Mouse (Mus musculus) MEL (cell line): Measurements from ENCODE around the gene Fabp7. TPM values are rescaled to one million over a fixed set of nuclear protein-coding genes. Genes with fewer than 3 reads are reported as not detected.

Experiments
- DNase-seq: peaks from one replicate; pipeline ENCODE4 v3.0.0; 2011; ENCODE audit warnings: low read depth, low spot score
- H3K27ac ChIP-seq: 2 replicates; pipeline ENCODE4 v1.5.1; 2012; ENCODE audit warnings: low read depth, mild to moderate bottlenecking, control low read depth, low read length, moderate library complexity; ENCODE audit not compliant: control insufficient read depth
- H3K27me3 ChIP-seq, 2 experiments: fragments of 150-350 bp in 1 of 2; sonication (generic) in 1 of 2; 2 replicates each; pipeline ENCODE4 v1.6.1; 2012; ENCODE audit warnings: low read length in 2 of 2, mild to moderate bottlenecking in 2 of 2, improper control_type of control experiment in 1 of 2, moderate library complexity in 1 of 2; ENCODE audit not compliant: insufficient read depth in 2 of 2, control insufficient read depth in 1 of 2
- H3K36me3 ChIP-seq, 2 experiments: 2 replicates each; pipeline ENCODE4 v1.6.1; 2012 to 2014; ENCODE audit warnings: low read length in 2 of 2, improper control_type of control experiment in 1 of 2, inconsistent platforms in 1 of 2, mild to moderate bottlenecking in 1 of 2; ENCODE audit not compliant: insufficient read depth in 2 of 2, control insufficient read depth in 1 of 2
- H3K4me1 ChIP-seq, 2 experiments: fragments of 150-350 bp in 1 of 2; sonication (generic) in 1 of 2; 2 replicates each; pipeline ENCODE4 v1.6.1; 2012; ENCODE audit warnings: low read length in 2 of 2, improper control_type of control experiment in 1 of 2, mild to moderate bottlenecking in 1 of 2; ENCODE audit not compliant: insufficient read depth in 2 of 2, control insufficient read depth in 1 of 2
- H3K4me3 ChIP-seq, 2 experiments: fragments of 150-350 bp in 1 of 2; sonication (generic) in 1 of 2; 2 replicates each; pipeline ENCODE4 v1.5.1; 2012; ENCODE audit warnings: low read depth in 2 of 2, low read length in 2 of 2, mild to moderate bottlenecking in 2 of 2, moderate library complexity in 2 of 2, control low read depth in 1 of 2, improper control_type of control experiment in 1 of 2; ENCODE audit not compliant: control insufficient read depth in 1 of 2, insufficient read depth in 1 of 2
- H3K79me2 ChIP-seq: 2 replicates; pipeline ENCODE4 v1.6.1; 2012; ENCODE audit warnings: mild to moderate bottlenecking, low read length, moderate library complexity; ENCODE audit not compliant: control insufficient read depth, poor library complexity, insufficient read depth
- H3K9ac ChIP-seq: 2 replicates; pipeline ENCODE4 v1.6.1; 2012; ENCODE audit warnings: low read depth, mild to moderate bottlenecking, control low read depth, low read length, moderate library complexity; ENCODE audit not compliant: control insufficient read depth, poor library complexity, severe bottlenecking
- H3K9me3 ChIP-seq: fragments of 150-350 bp; sonication (generic); replicated peaks from 2 replicates; pipeline ENCODE4 v1.6.1; 2012; ENCODE audit warnings: mild to moderate bottlenecking, low read length, improper control_type of control experiment, moderate library complexity; ENCODE audit not compliant: insufficient read depth
- E2F4 ChIP-seq: IDR thresholded peaks from 2 replicates; pipeline ENCODE4 v1.6.1; 2011; ENCODE audit warnings: low read depth, low read length, improper control_type of control experiment, borderline replicate concordance
- EP300 ChIP-seq, 2 experiments: IDR thresholded peaks; 2 replicates each; pipeline ENCODE4 v1.6.1; 2011; ENCODE audit warnings: improper control_type of control experiment in 2 of 2, low read length in 2 of 2, low read depth in 1 of 2, mild to moderate bottlenecking in 1 of 2
- GABPA ChIP-seq: IDR thresholded peaks from 2 replicates; pipeline ENCODE4 v1.6.1; 2012; ENCODE audit warnings: low read depth, mild to moderate bottlenecking, inconsistent platforms, low read length, improper control_type of control experiment, moderate library complexity
- GATA1 ChIP-seq: IDR thresholded peaks from 2 replicates; pipeline ENCODE4 v1.6.1; 2011; ENCODE audit warnings: low read depth, low read length, improper control_type of control experiment
- HCFC1 ChIP-seq: IDR thresholded peaks from 2 replicates; pipeline ENCODE4 v1.6.1; 2012; ENCODE audit warnings: low read depth, mild to moderate bottlenecking, inconsistent platforms, low read length, improper control_type of control experiment, moderate library complexity
- JUND ChIP-seq: IDR thresholded peaks from 2 replicates; pipeline ENCODE4 v1.6.1; 2011; ENCODE audit warnings: low read depth, mild to moderate bottlenecking, improper control_type of control experiment, low read length
- KAT2A ChIP-seq: conservative IDR thresholded peaks from 2 replicates; pipeline ENCODE4 v1.6.1; 2012; ENCODE audit warnings: low read depth, low read length, improper control_type of control experiment, inconsistent platforms
- MAX ChIP-seq: IDR thresholded peaks from 2 replicates; pipeline ENCODE4 v1.6.1; 2011; ENCODE audit warnings: low read length, improper control_type of control experiment
- MAZ ChIP-seq: IDR thresholded peaks from 2 replicates; pipeline ENCODE4 v1.6.1; 2012; ENCODE audit warnings: low read depth, mild to moderate bottlenecking, inconsistent platforms, low read length, improper control_type of control experiment
- MXI1 ChIP-seq: IDR thresholded peaks from 2 replicates; pipeline ENCODE4 v1.6.1; 2011; ENCODE audit warnings: mild to moderate bottlenecking, low read depth, low read length, improper control_type of control experiment
- NELFE ChIP-seq: IDR thresholded peaks from 2 replicates; pipeline ENCODE4 v1.6.1; 2011; ENCODE audit warnings: low read depth, low read length, improper control_type of control experiment
- POLR2AphosphoS2 ChIP-seq: IDR thresholded peaks from 2 replicates; pipeline ENCODE4 v1.6.1; 2011; ENCODE audit warnings: low read length, improper control_type of control experiment
- POLR2AphosphoS5 ChIP-seq: IDR thresholded peaks from 2 replicates; pipeline ENCODE4 v1.6.1; 2012; ENCODE audit warnings: low read depth, borderline replicate concordance, mild to moderate bottlenecking, inconsistent platforms, low read length, moderate library complexity, mixed read lengths
- RCOR1 ChIP-seq: IDR thresholded peaks from 2 replicates; pipeline ENCODE4 v1.6.1; 2012; ENCODE audit warnings: low read depth, mild to moderate bottlenecking, inconsistent platforms, low read length, improper control_type of control experiment
- SMC3 ChIP-seq: IDR thresholded peaks from 2 replicates; pipeline ENCODE4 v1.6.1; 2011; ENCODE audit warnings: low read depth, low read length, improper control_type of control experiment
- TBP ChIP-seq: IDR thresholded peaks from 2 replicates; pipeline ENCODE4 v1.8.0; 2011; ENCODE audit warnings: low read depth, low read length, improper control_type of control experiment
- TCF12 ChIP-seq: IDR thresholded peaks from 2 replicates; pipeline ENCODE4 v1.6.1; 2014; ENCODE audit warnings: low read depth, mild to moderate bottlenecking, inconsistent platforms, low read length, improper control_type of control experiment, moderate library complexity
- UBTF ChIP-seq: IDR thresholded peaks from 2 replicates; pipeline ENCODE4 v1.6.1; 2012; ENCODE audit warnings: low read depth, mild to moderate bottlenecking, inconsistent platforms, low read length, improper control_type of control experiment, moderate library complexity, borderline replicate concordance; ENCODE audit not compliant: insufficient read depth
- USF1 ChIP-seq: IDR thresholded peaks from 2 replicates; pipeline ENCODE4 v1.6.1; 2014; ENCODE audit warnings: low read depth, mild to moderate bottlenecking, inconsistent platforms, low read length, improper control_type of control experiment, moderate library complexity
- ZKSCAN1 ChIP-seq: IDR thresholded peaks from 2 replicates; pipeline ENCODE4 v1.6.1; 2012; ENCODE audit warnings: low read depth, mild to moderate bottlenecking, inconsistent platforms, low read length, improper control_type of control experiment, moderate library complexity
- ZNF384 ChIP-seq: IDR thresholded peaks from 2 replicates; pipeline ENCODE4 v1.6.1; 2012; ENCODE audit warnings: low read depth, mild to moderate bottlenecking, inconsistent platforms, low read length, improper control_type of control experiment
- polyA plus RNA-seq, 2 experiments: library from polyadenylated mRNA; stranded (reverse) in 1 of 2; unstranded in 1 of 2; fragments of >175 nt in 1 of 2; fragments of >200 nt in 1 of 2; gene quantifications; 2 replicates each; pipeline versions ENCODE4 v1.2.1 to v1.2.4; 2012; ENCODE audit warnings: low replicate concordance in 2 of 2, low read depth in 1 of 2; ENCODE audit not compliant: insufficient read length in 2 of 2, insufficient read depth in 1 of 2, missing spikeins in 1 of 2
- total RNA-seq: library from RNA; depleted of rRNA; stranded (reverse); fragments of 300-350 nt; gene quantifications from 2 replicates; pipeline ENCODE4 v1.2.3, GENCODE M21; 2012

Gene Fabp7
- total and polyA plus RNA-seq, 3 experiments = 4.1 to 26.4 TPM; not detected in 1

- Histone ChIP-seq H3K4me1 (no peaks in the 10 kb centered on the region), H3K27ac (no peak overlapping the region), H3K4me3 (no peak overlapping the region), H3K27me3 (no peaks in the 10 kb centered on the region; a peak in 1 of 4 replicates), H3K79me2 (no peaks in the 10 kb centered on the region), H3K9ac (no peak overlapping the region), H3K36me3 (no peaks in the 10 kb centered on the region), H3K9me3 (no peaks in the 10 kb centered on the region)
- no peak for TF ChIP-seq POLR2AphosphoS5
- TF ChIP-seq TCF12 = no peak
- no peak for TF ChIP-seq ZKSCAN1
- TF ChIP-seq POLR2AphosphoS2 = no peak
- no peak for TF ChIP-seq RCOR1
- TF ChIP-seq UBTF = no peak
- no peak for TF ChIP-seq NELFE
- DNase-seq = no peak
These were observed 37.8 kb downstream of the Fabp7 start for GRCm38 (mm10) chr10:57822473-57822872.

GRCm38 (mm10) chr10:57828649-57829048 is 44.0 kb downstream of the Fabp7 start:
- Histone ChIP-seq H3K36me3 (no peaks in the 10 kb centered on the region), H3K27ac (no peak overlapping the region), H3K4me3 (no peak overlapping the region), H3K27me3 (no peaks in the 10 kb centered on the region; a peak in 1 of 4 replicates), H3K9me3 (no peaks in the 10 kb centered on the region), H3K79me2 (no peaks in the 10 kb centered on the region), H3K9ac (no peak overlapping the region), H3K4me1 (no peaks in the 10 kb centered on the region)
- no peak for TF ChIP-seq KAT2A
- TF ChIP-seq ZKSCAN1 = no peak
- no peak for TF ChIP-seq USF1
- TF ChIP-seq TBP = no peak
- TF ChIP-seq MAZ = no peak
- no peak for TF ChIP-seq JUND
- no peak for TF ChIP-seq HCFC1
- no peak for TF ChIP-seq GABPA
- TF ChIP-seq MAX = no peak
- TF ChIP-seq RCOR1 = no peak
- TF ChIP-seq MXI1 = no peak
- TF ChIP-seq EP300 (IDR thresholded peaks at IDR 0.05; ENCODE audit: low read depth in 1 of 2, low read length in 2 of 2) = no peak
- no peak for TF ChIP-seq TCF12
- TF ChIP-seq POLR2AphosphoS5 = no peak
- TF ChIP-seq SMC3 = no peak
- TF ChIP-seq E2F4 = no peak
- no peak for TF ChIP-seq ZNF384
- TF ChIP-seq GATA1 = no peak
- DNase-seq = no peak
